Mouse (Mus musculus) midbrain, embryonic 14.5 days (tissue): ENCODE data around the gene Sox30. TPM values are rescaled to one million over a fixed set of nuclear protein-coding genes. Genes with fewer than 3 reads are reported as not detected.

Experiments
- ATAC-seq: fragments of 200-750 bp; cut with Nextera tagmentation; 2 replicates; pipeline ENCODE4 v1.8.0; 2017; ENCODE audit warnings: moderate number of reproducible peaks, moderate library complexity; ENCODE audit not compliant: low FRiP score, low TSS enrichment
- DNase-seq: peaks from one replicate; pipeline ENCODE4 v3.0.0-alpha.2; 2015
- H3K27ac ChIP-seq: fragments of 300-500 bp; sonication (generic); replicated peaks from 2 replicates; pipeline ENCODE4 v1.5.1; 2014; ENCODE audit warnings: mild to moderate bottlenecking, low read depth, low read length, moderate library complexity
- H3K27me3 ChIP-seq: fragments of 300-500 bp; sonication (generic); 2 replicates; pipeline ENCODE4 v1.6.1; 2014; ENCODE audit warnings: low read length, control low read depth, mixed read lengths; ENCODE audit not compliant: control insufficient read depth, insufficient read depth
- H3K36me3 ChIP-seq: fragments of 300-500 bp; sonication (generic); 2 replicates; pipeline ENCODE4 v1.6.1; 2014; ENCODE audit warnings: low read length, control low read depth; ENCODE audit not compliant: control insufficient read depth, insufficient read depth
- H3K4me1 ChIP-seq: fragments of 300-500 bp; sonication (generic); 2 replicates; pipeline ENCODE4 v1.6.1; 2014; ENCODE audit warnings: mild to moderate bottlenecking, antibody characterized with exemption, low read length, control low read depth; ENCODE audit not compliant: control insufficient read depth, insufficient read depth
- H3K4me2 ChIP-seq: fragments of 300-500 bp; sonication (generic); 2 replicates; pipeline ENCODE4 v1.6.1; 2014; ENCODE audit warnings: mild to moderate bottlenecking, low read length, moderate library complexity
- H3K4me3 ChIP-seq: fragments of 300-500 bp; sonication (generic); replicated peaks from 2 replicates; pipeline ENCODE4 v1.5.1; 2014; ENCODE audit warnings: low read depth, low read length
- H3K9ac ChIP-seq: fragments of 300-500 bp; sonication (generic); replicated peaks from 2 replicates; pipeline ENCODE4 v1.6.1; 2014; ENCODE audit warnings: mild to moderate bottlenecking, low read length, moderate library complexity
- H3K9me3 ChIP-seq: fragments of 300-500 bp; sonication (generic); 2 replicates; pipeline ENCODE4 v1.6.1; 2016; ENCODE audit warnings: low read length, control low read depth, mixed read lengths; ENCODE audit not compliant: control insufficient read depth
- WGBS: fragments of 180-500 bp; shearing (Covaris S2); extraction: QIAGEN DNeasy Blood & Tissue Kit; methylation state at CpG from one replicate; pipeline ENCODE4 v1.1.7; 2014; 5-methylcytosine and 5-hydroxymethylcytosine counted together
- polyA plus RNA-seq: library from polyadenylated mRNA; unstranded; fragments of >200 nt; fragmentation: Nextera tagmentation; extraction: Ambion mirVana; gene quantifications from 2 replicates; pipeline ENCODE4 v1.2.1, GENCODE M21; 2014

Sox30 gene
- polyA plus RNA-seq, 1 experiment from 2014 or later: 0.13 TPM

GRCm38 (mm10) chr11:45976061-45976460, 4.0 kb upstream of the Sox30 start:
- Histone ChIP-seq H3K9me3 (no peaks in the 10 kb centered on the region), H3K4me2 (no peak overlapping the region), H3K27ac (no peak overlapping the region), H3K4me3 (no peak overlapping the region), H3K9ac (no peak overlapping the region), H3K27me3 (no peaks in the 10 kb centered on the region), H3K36me3 (no peaks in the 10 kb centered on the region), H3K4me1 (peaks cover 3% of the 10 kb centered on the region; the same call in 1 of the 2 replicates)
- no peak for ATAC-seq
- WGBS: 64% methylated on average over 3 of the region's 3 CpGs
- no peak for DNase-seq

- Histone ChIP-seq H3K9ac (peak overlapping the region; percentile 79), H3K4me2 (peak overlapping the region; percentile 76), H3K27me3 (no peaks in the 10 kb centered on the region), H3K9me3 (no peaks in the 10 kb centered on the region), H3K27ac (peak overlapping the region; percentile 79), H3K36me3 (no peaks in the 10 kb centered on the region), H3K4me3 (peak overlapping the region; percentile 54), H3K4me1 (peaks cover 5% of the 10 kb centered on the region; the same call in 1 of the 2 replicates)
- peak; percentile 31; the same call in 1 of the 2 replicates for ATAC-seq
- DNase-seq: no peak
- WGBS: 49% methylated on average over 19 of the region's 19 CpGs
Observed at GRCm38 (mm10) chr11:45980893-45981253, 763 bp downstream of the Sox30 start.

GRCm38 (mm10) chr11:45991604-45992003, 11.5 kb downstream of the Sox30 start:
- ATAC-seq (no peak), DNase-seq (peak; percentile 27)
- no peak overlapping the region for H3K9ac ChIP-seq
- no peaks in the 10 kb centered on the region for H3K4me1 ChIP-seq
- H3K4me3 ChIP-seq: no peak overlapping the region
- H3K4me2 ChIP-seq: peak overlapping the region; percentile 39
- 11% methylated on average over 16 of the region's 16 CpGs for WGBS
- no peaks in the 10 kb centered on the region for H3K36me3 ChIP-seq
- H3K27me3 ChIP-seq: no peaks in the 10 kb centered on the region
- H3K27ac ChIP-seq: no peak overlapping the region
- no peaks in the 10 kb centered on the region for H3K9me3 ChIP-seq

- ATAC-seq (no peak), DNase-seq (no peak)
- no peak overlapping the region for H3K9ac ChIP-seq
- no peak overlapping the region for H3K4me3 ChIP-seq
- H3K27me3 ChIP-seq: no peaks in the 10 kb centered on the region
- no peaks in the 10 kb centered on the region for H3K36me3 ChIP-seq
- H3K4me1 ChIP-seq: no peaks in the 10 kb centered on the region
- no peaks in the 10 kb centered on the region for H3K9me3 ChIP-seq
- 53% methylated on average over 13 of the region's 13 CpGs for WGBS
- H3K27ac ChIP-seq: no peak overlapping the region
- peak overlapping the region; percentile 39 for H3K4me2 ChIP-seq
Observed at GRCm38 (mm10) chr11:45992087-45992486, 12.0 kb downstream of the Sox30 start.

- H3K9ac ChIP-seq: no peak overlapping the region
- H3K4me3 ChIP-seq: no peak overlapping the region
- H3K36me3 ChIP-seq: no peaks in the 10 kb centered on the region
- no peaks in the 10 kb centered on the region for H3K27me3 ChIP-seq
- no peaks in the 10 kb centered on the region for H3K4me1 ChIP-seq
- no peak overlapping the region for H3K27ac ChIP-seq
- WGBS: 19% methylated on average over 6 of the region's 6 CpGs
- H3K4me2 ChIP-seq: no peak overlapping the region
- H3K9me3 ChIP-seq: no peaks in the 10 kb centered on the region
- DNase-seq (peak; percentile 93), ATAC-seq (no peak)
Observed at GRCm38 (mm10) chr11:46016061-46016460, 36.0 kb downstream of the Sox30 start.

GRCm38 (mm10) chr11:46020246-46020645, 40.1 kb downstream of the Sox30 start:
- H3K36me3 ChIP-seq: no peaks in the 10 kb centered on the region
- H3K4me3 ChIP-seq: no peak overlapping the region
- no peaks in the 10 kb centered on the region for H3K4me1 ChIP-seq
- no peak overlapping the region for H3K9ac ChIP-seq
- H3K9me3 ChIP-seq: no peaks in the 10 kb centered on the region
- DNase-seq: no peak
- WGBS: 45% methylated on average over 1 of the region's 1 CpGs
- ATAC-seq: no peak
- H3K27ac ChIP-seq: no peak overlapping the region
- H3K4me2 ChIP-seq: no peak overlapping the region
- no peaks in the 10 kb centered on the region for H3K27me3 ChIP-seq

GRCm38 (mm10) chr11:46021850-46022249, 41.7 kb downstream of the Sox30 start:
- Histone ChIP-seq H3K4me2 (no peak overlapping the region), H3K36me3 (no peaks in the 10 kb centered on the region), H3K4me3 (no peak overlapping the region), H3K9me3 (no peaks in the 10 kb centered on the region), H3K27ac (no peak overlapping the region), H3K9ac (no peak overlapping the region), H3K4me1 (no peaks in the 10 kb centered on the region), H3K27me3 (no peaks in the 10 kb centered on the region)
- ATAC-seq (no peak), DNase-seq (no peak)

GRCm38 (mm10) chr11:46022983-46023382, 42.9 kb downstream of the Sox30 start:
- Histone ChIP-seq H3K9ac (no peak overlapping the region), H3K4me1 (no peaks in the 10 kb centered on the region), H3K36me3 (no peaks in the 10 kb centered on the region), H3K27me3 (no peaks in the 10 kb centered on the region), H3K4me3 (no peak overlapping the region), H3K9me3 (no peaks in the 10 kb centered on the region), H3K27ac (no peak overlapping the region), H3K4me2 (no peak overlapping the region)
- 92% methylated on average over 6 of the region's 6 CpGs for WGBS
- ATAC-seq (no peak), DNase-seq (no peak)

GRCm38 (mm10) chr11:46025962-46026392, 45.9 kb downstream of the Sox30 start:
- DNase-seq (no peak), ATAC-seq (no peak)
- H3K27me3 ChIP-seq: no peaks in the 10 kb centered on the region
- no peak overlapping the region for H3K4me2 ChIP-seq
- no peaks in the 10 kb centered on the region for H3K36me3 ChIP-seq
- WGBS: 39% methylated on average over 7 of the region's 7 CpGs
- H3K9ac ChIP-seq: no peak overlapping the region
- no peak overlapping the region for H3K4me3 ChIP-seq
- H3K4me1 ChIP-seq: no peaks in the 10 kb centered on the region
- H3K27ac ChIP-seq: no peak overlapping the region
- H3K9me3 ChIP-seq: no peaks in the 10 kb centered on the region
